8 mouse cellular contexts compared by ENCODE assay signal in the genomic region with DNA sequence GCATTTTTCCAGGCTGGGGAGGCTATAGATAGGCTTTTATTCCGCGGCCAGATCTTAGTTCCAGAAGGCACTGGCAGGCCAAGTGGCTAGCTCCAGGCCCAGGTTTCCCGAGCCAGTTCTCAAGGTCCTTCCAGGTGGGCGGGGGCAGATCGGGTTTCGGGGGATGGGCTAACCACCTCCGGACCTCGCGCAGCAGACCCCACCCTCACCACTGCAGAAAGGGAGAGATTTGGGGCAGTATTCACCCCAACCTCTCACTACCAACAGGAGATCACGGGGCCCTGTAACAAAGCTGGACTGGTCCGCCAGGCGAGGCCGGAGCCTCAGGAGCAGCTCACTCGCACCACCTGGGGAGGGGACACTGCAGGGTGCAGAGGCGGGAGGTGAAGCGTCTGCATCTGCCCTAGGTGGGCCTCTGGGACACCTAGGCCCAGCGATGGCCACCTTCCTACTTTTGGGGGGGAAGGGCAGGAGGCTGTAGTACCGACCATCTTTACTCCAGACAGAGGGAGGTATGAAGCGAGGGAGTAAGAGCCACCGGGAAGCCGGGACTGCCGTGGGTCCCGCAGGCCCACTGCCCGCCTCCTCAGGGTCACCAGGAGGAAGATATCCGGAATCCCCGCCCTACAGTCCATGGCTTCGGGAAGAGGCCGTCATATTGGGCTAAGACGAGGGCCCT. TPM values are rescaled to one million over a fixed set of nuclear protein-coding genes. Genes with fewer than 3 reads are reported as not detected.
DNase-seq lines count a peak whose midpoint lies in the region; ATAC-seq and TF ChIP-seq lines count a peak whose summit lies in the region.

No protein-coding gene starts in this region.

- peaks cover 17% of the 10 kb centered on the region; the same call in 1 of the 2 replicates for H3K36me3 ChIP-seq in liver, embryonic 11.5 days (ENCODE audit: control insufficient read depth, insufficient read depth, low read length)
- H3K36me3 ChIP-seq in testis, adult 2 months (ENCODE audit: control insufficient read depth, insufficient read depth, low read length) = no peaks in the 10 kb centered on the region

- H3K9ac ChIP-seq in liver, embryonic 11.5 days (ENCODE audit: low read depth, low read length) = peak overlapping the region; percentile 90

- peak overlapping the region; percentile 39 for H3K27ac ChIP-seq in liver, embryonic 11.5 days (ENCODE audit: low read depth, low read length)
- peak overlapping the region; percentile 95 for H3K27ac ChIP-seq in testis, adult 2 months (ENCODE audit: control insufficient read depth, insufficient read depth, low read depth, low read length)

- under 1% methylated on average over 29 of the region's 29 CpGs for WGBS in liver, embryonic 11.5 days

- peak overlapping the region; percentile 81 for H3K4me2 ChIP-seq in liver, embryonic 11.5 days

- H3K9me3 ChIP-seq in liver, embryonic 11.5 days (ENCODE audit: control insufficient read depth, low read length) = no peaks in the 10 kb centered on the region

- no peak for TF ChIP-seq POLR2A in testis, adult 2 months (IDR thresholded peaks at IDR 0.05; ENCODE audit: control insufficient read depth, low read depth, low read length)

- H3K4me1 ChIP-seq in liver, embryonic 11.5 days (replicated peaks; ENCODE audit: control insufficient read depth, insufficient read depth, low read length) = peaks cover 17% of the 10 kb centered on the region; the same call in 1 of the 2 replicates
- peaks cover 6% of the 10 kb centered on the region; the same call in 1 of the 2 replicates for H3K4me1 ChIP-seq in testis, adult 2 months (ENCODE audit: control insufficient read depth, insufficient read depth, low read length)

- no peak for TF ChIP-seq CTCF in testis, adult 2 months (IDR thresholded peaks at IDR 0.05; ENCODE audit: control insufficient read depth, insufficient read depth, insufficient replicate concordance, low read depth, low read length)

- H3K4me3 ChIP-seq in liver, embryonic 11.5 days (ENCODE audit: low read depth, low read length) = peak overlapping the region; percentile 89
- peak overlapping the region; percentile 97 for H3K4me3 ChIP-seq in testis, adult 2 months (ENCODE audit: control insufficient read depth, low read depth, low read length)

- H3K27me3 ChIP-seq in liver, embryonic 11.5 days (replicated peaks; ENCODE audit: control insufficient read depth, insufficient read depth, low read length) = no peaks in the 10 kb centered on the region
- no peaks in the 10 kb centered on the region for H3K27me3 ChIP-seq in testis, adult 2 months (ENCODE audit: control insufficient read depth, insufficient read depth, low read length)

- peak; percentile 21 to 63 for DNase-seq in thymus, adult 18-20 months
- DNase-seq in thymus, postnatal 14 days = no peak
- peak; percentile 72 for DNase-seq in embryo, embryonic 9.5 days (ENCODE audit: extremely low spot score)
- peak; percentile 74 for DNase-seq in kidney, adult 11 months
- peak; percentile 75 for DNase-seq in liver, embryonic 11.5 days (ENCODE audit: low spot score)

- ATAC-seq in granulocyte monocyte progenitor cell, adult 5-6 weeks (replicated peaks; ENCODE audit: poor library complexity, severe bottlenecking) = peak; percentile 3
- ATAC-seq in liver, embryonic 11.5 days (replicated peaks; ENCODE audit: low FRiP score) = peak; percentile 25
- ATAC-seq in monocyte, adult 5-6 weeks (replicated peaks; ENCODE audit: insufficient number of reproducible peaks, low FRiP score, low TSS enrichment, poor library complexity, severe bottlenecking) = peak; percentile 6; the same call in 1 of the 2 replicates

RNA-seq across cellular contexts. Expression of gene Ube2b, which starts 0.8 kb away (rescaled TPM):
- total RNA-seq in granulocyte monocyte progenitor cell, adult 5-6 weeks (2014; fragmentation: Nextera tagmentation) = 72.9 and 101 TPM in 2 replicates
- 74.2 and 93.1 TPM in 2 replicates for total RNA-seq in granulocyte monocyte progenitor cell, adult 5-6 weeks (2017)
- polyA plus RNA-seq in liver, embryonic 11.5 days (2014; fragmentation: Nextera tagmentation; extraction: Ambion mirVana) = 84.9 and 88.5 TPM in 2 replicates
- 158 to 210 TPM (median 163 TPM) in 3 replicates for total RNA-seq in monocyte, adult 5-6 weeks (2017)
- 148 and 179 TPM in 2 replicates for polyA plus RNA-seq in testis, adult 2 months (2012; rRNA removed)

RNA-seq across cellular contexts. Expression of gene Cdkl3, which starts 4.3 kb away (rescaled TPM):
- total RNA-seq in granulocyte monocyte progenitor cell, adult 5-6 weeks (2014; fragmentation: Nextera tagmentation) = 2.5 and 5.2 TPM in 2 replicates
- 3.5 and 8.1 TPM in 2 replicates for total RNA-seq in granulocyte monocyte progenitor cell, adult 5-6 weeks (2017)
- polyA plus RNA-seq in liver, embryonic 11.5 days (2014; fragmentation: Nextera tagmentation; extraction: Ambion mirVana) = 3.4 and 3.8 TPM in 2 replicates
- 2.7 to 7.1 TPM (median 3.7 TPM) in 3 replicates for total RNA-seq in monocyte, adult 5-6 weeks (2017)
- 250 and 259 TPM in 2 replicates for polyA plus RNA-seq in testis, adult 2 months (2012; rRNA removed)

RNA-seq across cellular contexts. Expression of gene Cdkn2aipnl, which starts 32.3 kb away (rescaled TPM):
- total RNA-seq in granulocyte monocyte progenitor cell, adult 5-6 weeks (2014; fragmentation: Nextera tagmentation) = 70.1 and 81.1 TPM in 2 replicates
- total RNA-seq in granulocyte monocyte progenitor cell, adult 5-6 weeks (2017) = 70.1 and 72.9 TPM in 2 replicates
- polyA plus RNA-seq in liver, embryonic 11.5 days (2014; fragmentation: Nextera tagmentation; extraction: Ambion mirVana) = 114 and 125 TPM in 2 replicates
- total RNA-seq in monocyte, adult 5-6 weeks (2017) = 45.8 to 58.1 TPM (median 49.2 TPM) in 3 replicates
- 7.0 and 8.0 TPM in 2 replicates for polyA plus RNA-seq in testis, adult 2 months (2012; rRNA removed)
